Mouse (Mus musculus) erythroblast, embryonic 14.5 days (primary cell): ENCODE results near the gene P2ry2.

ENCODE experiments used
- GATA1 ChIP-seq: IDR thresholded peaks from 2 replicates; pipeline ENCODE4 v1.6.1; 2012; ENCODE audit warnings: low read length, inconsistent platforms, mixed read lengths
- TAL1 ChIP-seq: IDR thresholded peaks from 3 replicates; pipeline ENCODE4 v1.6.1; 2012; ENCODE audit warnings: low read length, inconsistent platforms, mixed read lengths

GRCm38 (mm10) chr7:100964242-100964641 lies 48.4 kb downstream of the P2ry2 start:
- TF ChIP-seq GATA1 (no peak), TAL1 (no peak)
